Mouse (Mus musculus) liver, embryonic 15.5 days (tissue): ENCODE measurements around the gene Hnrnpl. TPM values are rescaled to one million over a fixed set of nuclear protein-coding genes. Genes with fewer than 3 reads are reported as not detected.
"Not testable (repeated sequence)": the region's sequence is repeated elsewhere in the genome, so short reads cannot be mapped to it uniquely, and the experiment has no call there.

Experiments
- ATAC-seq: fragments of 200-750 bp; cut with Nextera tagmentation; 2 replicates; pipeline ENCODE4 v1.8.0; 2017; ENCODE audit warnings: moderate number of reproducible peaks, mild to moderate bottlenecking, moderate library complexity; ENCODE audit not compliant: insufficient read depth
- H3K27ac ChIP-seq: fragments of 300-500 bp; sonication (generic); replicated peaks from 2 replicates; pipeline ENCODE4 v1.5.1; 2015; ENCODE audit warnings: mild to moderate bottlenecking, inconsistent platforms
- H3K27me3 ChIP-seq: fragments of 300-500 bp; sonication (generic); 2 replicates; pipeline ENCODE4 v1.6.1; 2015; ENCODE audit warnings: mild to moderate bottlenecking, inconsistent platforms
- H3K36me3 ChIP-seq: fragments of 300-500 bp; sonication (generic); replicated peaks from 2 replicates; pipeline ENCODE4 v1.6.1; 2015; ENCODE audit warnings: moderate library complexity, mild to moderate bottlenecking, inconsistent platforms
- H3K4me1 ChIP-seq: fragments of 300-500 bp; sonication (generic); replicated peaks from 2 replicates; pipeline ENCODE4 v1.6.1; 2015; ENCODE audit warnings: inconsistent platforms
- H3K4me2 ChIP-seq: fragments of 300-500 bp; sonication (generic); 2 replicates; pipeline ENCODE4 v1.6.1; 2015; ENCODE audit warnings: moderate library complexity, mild to moderate bottlenecking, inconsistent platforms
- H3K4me3 ChIP-seq: fragments of 300-500 bp; sonication (generic); replicated peaks from 2 replicates; pipeline ENCODE4 v1.5.1; 2015; ENCODE audit warnings: mild to moderate bottlenecking, inconsistent platforms
- H3K9ac ChIP-seq: fragments of 300-500 bp; sonication (generic); 2 replicates; pipeline ENCODE4 v1.6.1; 2015; ENCODE audit warnings: moderate library complexity, mild to moderate bottlenecking, inconsistent platforms
- H3K9me3 ChIP-seq: fragments of 300-500 bp; sonication (generic); replicated peaks from 2 replicates; pipeline ENCODE4 v1.6.1; 2016; ENCODE audit warnings: inconsistent platforms
- WGBS: fragments of 180-500 bp; shearing (Covaris S2); methylation state at CpG from one replicate; pipeline ENCODE4 v1.1.7; 2015; ENCODE audit warnings: mixed read lengths; ENCODE audit not compliant: insufficient replicate concordance; 5-methylcytosine and 5-hydroxymethylcytosine counted together
- polyA plus RNA-seq: library from polyadenylated mRNA; unstranded; fragments of >200 nt; fragmentation: Nextera tagmentation; extraction: Ambion mirVana; gene quantifications from 2 replicates; pipeline ENCODE4 v1.2.1, GENCODE M21; 2015

The Hnrnpl gene
- polyA plus RNA-seq, 1 experiment from 2014 or later, result 86.9 TPM

DNA sequence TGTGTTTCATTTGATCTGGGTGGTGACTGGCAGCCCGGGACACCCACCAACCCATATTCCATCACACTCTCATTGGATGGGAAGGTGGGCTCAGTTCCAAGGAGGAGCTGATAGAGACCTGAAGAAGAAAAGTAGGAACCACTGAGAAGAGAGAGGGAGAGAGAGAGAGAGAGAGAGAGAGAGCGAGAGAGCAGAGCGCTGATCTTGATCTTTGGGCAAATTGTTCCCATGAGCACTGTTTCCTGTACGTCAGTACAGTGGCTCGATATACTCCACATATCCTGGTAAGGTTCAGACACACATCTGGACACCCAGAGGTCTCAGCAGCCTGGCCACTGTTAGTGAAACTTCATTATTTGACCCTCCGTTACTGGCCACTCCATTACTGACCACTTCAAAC lies 55.2 kb downstream of the Hnrnpl start, which contains the start of gene Lgals7:
Gene Lgals7 (plus strand): TSS at position 314 of the 400 bp plus-strand sequence.
- ATAC-seq, result no peak
- Histone ChIP-seq H3K4me1 (peaks cover 33% of the 10 kb centered on the region), H3K4me2 (no peak within 1 kb of the TSS), H3K36me3 (no peaks in the 10 kb centered on the region), H3K9me3 (no peaks in the 10 kb centered on the region), H3K27me3 (no peaks in the 10 kb centered on the region), H3K9ac (no peak within 1 kb of the TSS), H3K4me3 (no peak within 1 kb of the TSS), H3K27ac (no peak within 1 kb of the TSS)
- 58% methylated on average over 6 of the region's 6 CpGs for WGBS

DNA sequence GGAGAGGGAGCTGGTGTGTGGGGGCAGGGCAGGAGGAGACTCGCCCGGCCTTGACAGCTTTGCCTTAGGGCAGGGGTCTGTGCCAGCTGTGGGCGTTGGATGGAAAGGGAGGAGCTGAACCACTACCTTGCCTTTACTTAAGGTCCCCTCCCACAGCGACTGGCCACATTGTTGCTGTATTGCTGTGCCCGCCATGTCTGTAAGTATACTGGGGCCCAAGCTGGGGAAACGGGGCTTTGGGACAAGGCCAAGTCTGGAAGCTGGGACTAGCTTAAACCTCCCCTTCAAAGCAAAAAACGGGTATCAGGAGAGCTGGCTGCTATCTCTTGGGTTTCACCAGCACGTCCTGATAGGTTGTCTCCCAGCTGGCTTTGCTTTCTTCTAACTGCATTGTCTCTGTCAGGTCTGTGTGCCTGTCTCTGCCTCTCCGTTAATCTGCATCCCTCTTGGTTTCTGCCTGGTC lies 56.0 kb downstream of the Hnrnpl start:
- Histone ChIP-seq H3K4me1 (peaks cover 33% of the 10 kb centered on the region), H3K9ac (no peak overlapping the region), H3K4me2 (no peak overlapping the region), H3K4me3 (no peak overlapping the region), H3K27ac (no peak overlapping the region), H3K36me3 (no peaks in the 10 kb centered on the region), H3K27me3 (no peaks in the 10 kb centered on the region), H3K9me3 (no peaks in the 10 kb centered on the region)
- 43% methylated on average over 9 of the region's 9 CpGs for WGBS
- ATAC-seq, result no peak

DNA sequence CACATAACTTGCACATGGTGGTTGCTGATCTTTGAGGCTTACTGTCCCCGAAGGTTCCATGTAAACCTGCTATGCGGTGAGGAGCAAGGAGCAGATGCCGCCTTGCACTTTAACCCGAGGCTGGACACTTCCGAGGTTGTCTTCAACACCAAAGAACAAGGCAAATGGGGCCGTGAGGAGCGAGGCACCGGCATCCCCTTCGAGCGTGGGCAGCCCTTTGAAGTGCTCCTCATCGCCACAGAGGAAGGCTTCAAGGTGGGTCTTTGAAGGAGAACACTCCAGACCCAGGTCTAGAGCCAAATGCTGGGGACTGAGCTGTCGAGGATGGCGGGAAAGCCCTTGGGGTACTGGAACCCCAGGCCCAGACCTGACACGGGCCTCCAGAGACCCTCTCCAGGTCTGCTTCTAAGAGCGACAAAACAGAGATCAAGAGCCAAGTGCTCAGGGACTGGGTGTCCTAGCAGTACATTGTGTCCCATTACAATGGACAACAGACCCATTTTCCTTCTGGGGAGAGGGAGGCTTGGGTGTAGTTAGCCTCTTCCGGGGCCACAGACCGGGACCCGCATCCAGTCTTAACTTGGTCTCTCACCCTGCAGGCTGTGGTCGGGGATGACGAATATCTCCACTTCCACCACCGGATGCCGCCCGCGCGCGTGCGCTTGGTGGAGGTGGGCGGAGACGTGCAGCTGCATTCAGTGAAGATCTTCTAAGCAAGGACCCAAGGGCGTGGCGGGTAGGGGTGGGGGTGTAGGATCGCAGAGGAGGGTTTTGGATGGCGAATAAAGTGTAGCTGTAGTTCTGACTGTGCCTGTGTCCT lies 57.4 kb downstream of the Hnrnpl start:
- no peaks in the 10 kb centered on the region for H3K27me3 ChIP-seq
- H3K9me3 ChIP-seq, result no peaks in the 10 kb centered on the region
- H3K4me3 ChIP-seq, result peak overlapping the region; percentile 36
- peak; percentile 56 for ATAC-seq
- H3K36me3 ChIP-seq, result no peaks in the 10 kb centered on the region
- H3K27ac ChIP-seq, result peak overlapping the region; percentile 51
- WGBS, result 30% methylated on average over 33 of the region's 33 CpGs
- H3K4me1 ChIP-seq, result peaks cover 33% of the 10 kb centered on the region
- H3K9ac ChIP-seq, result peak overlapping the region; percentile 43
- H3K4me2 ChIP-seq, result peak overlapping the region; percentile 69

DNA sequence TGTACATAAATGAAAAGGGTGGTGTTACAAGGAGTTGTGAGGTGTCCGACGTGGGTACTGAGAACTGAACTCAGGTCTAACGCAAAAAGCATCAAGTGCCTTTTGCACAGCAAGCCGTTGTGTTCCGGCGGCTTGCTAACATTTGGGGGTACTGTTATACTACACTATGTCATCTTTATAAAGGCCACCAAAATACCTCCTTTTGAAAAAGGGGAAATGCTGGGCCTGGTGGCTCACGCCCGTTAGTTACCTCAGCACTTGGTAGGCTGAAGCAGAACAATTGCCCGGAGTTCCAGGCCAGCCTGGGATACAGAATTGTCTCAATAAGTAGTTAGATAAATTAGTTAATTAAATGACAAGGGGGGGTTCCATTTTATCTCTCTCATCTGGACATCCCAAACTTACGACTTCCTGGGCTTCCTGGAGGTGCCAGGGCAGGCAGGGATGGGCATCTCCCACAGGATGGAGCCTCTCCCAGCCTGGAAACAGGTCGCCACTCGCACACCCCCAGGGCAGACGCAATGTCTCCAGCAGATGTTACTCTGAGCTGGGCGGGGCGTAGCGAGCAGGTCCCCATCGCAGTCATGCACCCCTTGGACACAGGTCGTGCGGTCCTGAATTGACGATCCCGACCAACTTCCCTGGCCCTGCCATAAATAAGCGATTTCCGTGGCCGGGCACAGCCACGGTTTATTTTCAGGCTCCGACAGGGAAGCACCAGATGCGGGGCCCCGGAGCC lies 58.6 kb downstream of the Hnrnpl start:
- Histone ChIP-seq H3K9me3 (no peaks in the 10 kb centered on the region), H3K27ac (peak overlapping the region; percentile 53), H3K36me3 (no peaks in the 10 kb centered on the region), H3K4me1 (peaks cover 33% of the 10 kb centered on the region), H3K9ac (no peak overlapping the region), H3K27me3 (no peaks in the 10 kb centered on the region), H3K4me2 (peak overlapping the region; percentile 71), H3K4me3 (no peak overlapping the region)
- ATAC-seq, result no peak
- WGBS, result 80% methylated on average over 28 of the region's 28 CpGs

DNA sequence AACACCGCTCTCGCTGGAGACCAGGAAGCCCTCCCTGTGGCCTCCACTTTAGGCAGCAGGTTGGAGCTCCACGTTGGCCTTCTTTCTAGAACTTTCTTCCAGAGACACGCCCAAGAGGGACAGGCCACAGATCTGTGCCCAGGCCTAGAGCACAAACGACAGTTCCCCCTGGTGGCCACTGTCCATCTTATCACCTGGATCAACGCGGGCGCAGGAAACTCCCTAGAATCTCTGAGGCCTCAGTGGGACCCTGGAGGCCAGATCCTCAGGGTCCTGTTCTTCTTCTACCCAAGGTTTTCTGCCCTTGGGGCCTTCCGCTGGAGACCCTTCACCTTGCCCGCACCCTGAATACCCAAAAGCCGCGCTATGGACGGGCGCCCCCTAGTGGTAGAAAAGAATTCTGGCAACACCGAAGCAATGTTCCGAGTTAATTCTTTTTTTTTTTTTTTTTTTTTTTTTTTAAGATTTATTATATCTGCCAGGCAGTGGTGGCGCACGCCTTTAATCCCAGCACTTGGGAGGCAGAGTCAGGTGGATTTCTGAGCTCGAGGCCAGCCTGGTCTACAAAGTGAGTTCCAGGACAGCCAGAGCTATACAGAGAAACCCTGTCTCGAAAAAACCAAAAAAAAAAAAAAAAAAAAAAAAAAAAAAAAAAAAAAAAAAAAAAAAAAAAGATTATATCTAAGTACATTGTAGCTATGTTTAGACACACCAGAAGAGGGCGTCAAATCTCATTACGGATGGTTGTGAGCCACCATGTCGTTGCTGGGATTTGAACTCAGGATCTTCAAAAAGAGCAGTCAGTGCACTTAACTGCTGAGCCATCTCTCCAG lies 59.4 kb downstream of the Hnrnpl start:
- peak; percentile 54; the same call in 1 of the 2 replicates for ATAC-seq
- Histone ChIP-seq H3K27ac (peak overlapping the region; percentile 53; the same call in 1 of the 2 replicates), H3K4me1 (peaks cover 33% of the 10 kb centered on the region), H3K4me2 (peak overlapping the region; percentile 71), H3K4me3 (peak overlapping the region; percentile 44)
- H3K9me3 ChIP-seq, H3K36me3 ChIP-seq, H3K9ac ChIP-seq, H3K27me3 ChIP-seq: not testable (repeated sequence)
- WGBS, result 18% methylated on average over 23 of the region's 23 CpGs

DNA sequence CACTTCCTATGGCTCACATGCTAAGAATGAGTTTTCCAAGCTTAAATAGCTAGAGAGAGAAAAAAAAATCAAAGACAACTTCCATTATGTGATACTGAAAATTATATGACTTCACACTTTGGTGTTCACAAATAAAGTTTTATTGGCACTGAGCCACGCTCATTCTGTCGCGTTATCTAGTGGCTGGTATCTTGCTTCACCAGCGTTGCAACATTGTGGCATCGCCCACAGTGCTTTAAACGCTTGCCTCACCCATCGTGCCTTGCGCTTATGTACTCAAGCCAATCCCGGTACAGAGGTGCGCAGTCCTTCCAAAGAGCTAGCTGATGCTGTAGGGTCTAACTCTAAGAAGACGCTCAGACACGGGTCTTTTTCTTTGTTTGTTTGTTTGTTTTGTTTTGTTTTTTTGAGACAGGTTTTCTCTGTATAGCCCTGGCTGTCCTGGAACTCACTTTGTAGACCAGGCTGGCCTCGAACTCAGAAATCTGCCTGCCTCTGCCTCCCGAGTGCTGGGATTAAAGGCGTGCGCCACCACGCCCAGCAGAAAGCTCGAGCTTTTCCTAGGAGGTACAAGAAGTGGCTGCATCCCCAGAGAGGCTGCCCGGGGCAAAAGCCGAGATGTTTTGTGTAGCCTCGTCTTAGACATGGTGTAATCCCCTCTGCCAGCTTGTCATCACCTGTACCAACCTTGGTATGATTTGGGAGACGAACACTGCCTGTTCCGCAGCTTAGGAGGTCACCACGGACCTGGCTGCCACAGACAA lies 62.7 kb downstream of the Hnrnpl start:
- 67% methylated on average over 24 of the region's 24 CpGs for WGBS
- no peaks in the 10 kb centered on the region for H3K36me3 ChIP-seq
- ATAC-seq, result no peak

More for the DNA sequence above, 62.7 kb downstream of the Hnrnpl start:
- H3K9ac ChIP-seq, result no peak overlapping the region
- 0 out of 2 replicates have a peak, but pooled peaks cover 4% of the 10 kb centered on the region for H3K27me3 ChIP-seq
- no peaks in the 10 kb centered on the region for H3K9me3 ChIP-seq
- H3K4me2 ChIP-seq, result no peak overlapping the region
- peaks cover 19% of the 10 kb centered on the region for H3K4me1 ChIP-seq
- H3K4me3 ChIP-seq, result no peak overlapping the region
- H3K27ac ChIP-seq, result no peak overlapping the region

Other genes with a start within 250 kb of the Hnrnpl start
- 5.6 and 6.6 TPM in 2 replicates for gene Samd4b, start 210.4 kb upstream of the Hnrnpl start, polyA plus RNA-seq
- gene Pak4, start 210.4 kb upstream of the Hnrnpl start, polyA plus RNA-seq, result 17.9 and 19.2 TPM in 2 replicates
- gene Acp7, start 177.2 kb upstream of the Hnrnpl start, polyA plus RNA-seq, result not detected in 2 replicates
- 0.15 and 0.24 TPM in 2 replicates for gene Fbxo27, start 115.7 kb upstream of the Hnrnpl start, polyA plus RNA-seq
- gene Fbxo17, start 91.7 kb upstream of the Hnrnpl start, polyA plus RNA-seq, result 1.1 and 1.3 TPM in 2 replicates
- gene Mrps12, start 66.7 kb upstream of the Hnrnpl start, polyA plus RNA-seq, result 73.3 and 77.7 TPM in 2 replicates
- 12.2 and 12.4 TPM in 2 replicates for gene Sars2, start 66.5 kb upstream of the Hnrnpl start, polyA plus RNA-seq
- gene Ccer2, start 52.4 kb upstream of the Hnrnpl start, polyA plus RNA-seq, result not detected in 2 replicates
- gene Sirt2, start 41.8 kb upstream of the Hnrnpl start, polyA plus RNA-seq, result 25.9 and 26.0 TPM in 2 replicates
- 29.4 and 33.3 TPM in 2 replicates for gene Nfkbib, start 41.0 kb upstream of the Hnrnpl start, polyA plus RNA-seq
- 9.4 and 10.2 TPM in 2 replicates for gene Rinl, start 19.6 kb upstream of the Hnrnpl start, polyA plus RNA-seq
- gene Ech1, start 16.7 kb downstream of the Hnrnpl start, polyA plus RNA-seq, result 125 and 148 TPM in 2 replicates
- 4.8 and 6.4 TPM in 2 replicates for gene Lgals4, start 25.3 kb downstream of the Hnrnpl start, polyA plus RNA-seq
- 0.24 TPM in 1 of 2 replicates, not detected in the other for gene Lgals7, start 55.3 kb downstream of the Hnrnpl start, polyA plus RNA-seq
- 0.08 and 0.15 TPM in 2 replicates for gene Capn12, start 72.9 kb downstream of the Hnrnpl start, polyA plus RNA-seq
- gene Actn4, start 153.8 kb downstream of the Hnrnpl start, polyA plus RNA-seq, result 126 and 147 TPM in 2 replicates
- gene Eif3k, start 173.3 kb downstream of the Hnrnpl start, polyA plus RNA-seq, result 209 and 222 TPM in 2 replicates
- 21.6 and 26.3 TPM in 2 replicates for gene Map4k1, start 173.5 kb downstream of the Hnrnpl start, polyA plus RNA-seq